Mouse (Mus musculus): ENCODE data around the gene Prr36.

DNA sequence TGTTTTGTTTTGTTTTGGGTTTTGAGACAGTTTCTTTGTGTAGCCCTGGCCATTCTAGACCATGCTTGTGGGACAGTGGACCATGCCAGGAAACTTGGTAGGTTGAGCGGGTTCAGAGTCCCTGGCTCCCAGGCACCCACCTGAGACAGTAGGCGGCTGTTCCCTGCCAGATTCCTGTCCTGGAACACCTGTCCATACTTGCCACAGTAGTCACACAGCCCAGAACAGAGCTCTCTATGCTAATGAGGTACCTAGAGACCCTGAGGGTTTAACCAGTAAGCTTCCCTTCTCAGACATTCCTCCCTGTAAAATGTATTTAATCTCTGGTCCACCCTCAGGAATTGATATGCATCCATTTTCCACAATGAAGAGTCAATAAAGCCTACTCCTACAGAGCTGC, 43.2 kb downstream of the Prr36 start:
- TF ChIP-seq KAT2A (conservative IDR thresholded peaks at IDR 0.05; ENCODE audit: low read depth, low read length) (no peak), USF2 (IDR thresholded peaks at IDR 0.05; ENCODE audit: borderline replicate concordance in 1 of 2, insufficient read depth in 1 of 2, low read depth in 1 of 2, low read length in 2 of 2) (no peak), POLR2A (IDR thresholded peaks at IDR 0.05; ENCODE audit: control insufficient read depth in 1 of 2, insufficient read depth in 1 of 2, low read depth in 1 of 2, low read length in 2 of 2, poor library complexity in 1 of 2) (no peak), RAD21 (IDR thresholded peaks at IDR 0.05; ENCODE audit: low read depth, low read length) (no peak), TCF12 (IDR thresholded peaks at IDR 0.05; ENCODE audit: low read depth, low read length) (no peak), CTCF (IDR thresholded peaks at IDR 0.05 in 2 of 3, conservative IDR thresholded peaks at IDR 0.05 in 1 of 3; ENCODE audit: control insufficient read depth in 1 of 3, insufficient read depth in 1 of 3, low read depth in 2 of 3, low read length in 3 of 3, poor library complexity in 1 of 3, severe bottlenecking in 1 of 3) (no peak)

Data from MEL (cell line).